7 mouse cellular contexts compared by ENCODE assay signal in the genomic region with DNA sequence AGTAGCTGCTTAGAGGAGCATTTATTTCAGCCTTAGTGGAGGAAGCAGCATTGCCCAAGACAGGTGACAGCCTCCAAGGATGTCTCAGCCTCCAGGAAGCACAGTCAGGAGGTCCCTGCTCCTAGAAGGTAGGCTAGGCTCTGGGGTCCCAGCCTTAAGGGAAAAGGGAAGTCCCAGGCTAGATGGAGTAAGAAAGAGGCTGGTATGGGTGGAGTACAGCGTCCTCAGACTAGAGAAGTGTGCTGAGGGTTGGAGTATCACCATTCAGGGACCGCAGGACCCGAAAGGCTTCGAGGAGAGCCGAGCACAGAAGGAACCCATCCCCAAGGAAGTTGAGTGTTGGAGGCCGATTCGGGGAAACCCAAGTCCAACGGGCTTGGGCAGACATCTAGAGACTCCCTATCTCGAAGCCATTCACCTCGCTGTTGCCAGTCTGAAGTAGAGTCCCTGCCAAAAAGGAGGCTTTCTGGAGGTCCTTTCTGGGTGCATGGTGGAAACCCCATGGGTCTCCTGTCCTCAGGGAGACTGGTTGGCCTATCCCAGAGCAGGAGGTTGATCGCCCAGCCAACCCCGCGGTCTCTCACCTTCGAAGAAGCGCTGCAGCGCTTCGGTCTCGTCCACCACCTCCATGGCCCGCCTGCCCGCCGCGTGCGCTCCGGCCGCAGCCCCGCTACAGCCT. TPM values are rescaled to one million over a fixed set of nuclear protein-coding genes. Genes with fewer than 3 reads are reported as not detected.
DNase-seq lines count a peak whose midpoint lies in the region; ATAC-seq lines count a peak whose summit lies in the region.

No protein-coding gene starts in this region.

- no peak overlapping the region for H3K27ac ChIP-seq in neural tube, embryonic 11.5 days (ENCODE audit: low read depth, low read length)
- H3K27ac ChIP-seq in forebrain, embryonic 12.5 days: no peak overlapping the region
- H3K27ac ChIP-seq in limb, embryonic 15.5 days: no peak overlapping the region
- H3K27ac ChIP-seq in stomach, embryonic 16.5 days (ENCODE audit: low read length): peak overlapping the region; percentile 6

- peaks cover 5% of the 10 kb centered on the region; the same call in 1 of the 2 replicates for H3K27me3 ChIP-seq in neural tube, embryonic 11.5 days (ENCODE audit: control insufficient read depth, insufficient read depth, low read length)
- peaks cover 32% of the 10 kb centered on the region for H3K27me3 ChIP-seq in forebrain, embryonic 12.5 days
- H3K27me3 ChIP-seq in limb, embryonic 15.5 days: peaks cover 6% of the 10 kb centered on the region; the same call in 1 of the 2 replicates
- H3K27me3 ChIP-seq in stomach, embryonic 16.5 days (ENCODE audit: control insufficient read depth, insufficient read depth, low read length): no peaks in the 10 kb centered on the region

- H3K9me3 ChIP-seq in neural tube, embryonic 11.5 days (ENCODE audit: control insufficient read depth, low read length): no peaks in the 10 kb centered on the region
- H3K9me3 ChIP-seq in forebrain, embryonic 12.5 days: no peaks in the 10 kb centered on the region
- H3K9me3 ChIP-seq in limb, embryonic 15.5 days: no peaks in the 10 kb centered on the region
- no peaks in the 10 kb centered on the region for H3K9me3 ChIP-seq in stomach, embryonic 16.5 days (replicated peaks; ENCODE audit: control insufficient read depth, low read length)

- peak; percentile 37 for DNase-seq in neural tube, embryonic 11.5 days (ENCODE audit: low spot score)
- DNase-seq in neural tube, embryonic 10.5 days (ENCODE audit: extremely low spot score, low spot score): no peak
- no peak for DNase-seq in cerebellum, postnatal 36 days
- no peak for DNase-seq in c-Kit-positive CD71-positive TER-119-positive erythroid progenitor cells, embryonic 14.5 days (ENCODE audit: low spot score)

- peak overlapping the region; percentile 38 for H3K4me3 ChIP-seq in neural tube, embryonic 11.5 days (ENCODE audit: low read depth, low read length)
- H3K4me3 ChIP-seq in forebrain, embryonic 12.5 days (replicated peaks): peak overlapping the region; percentile 51
- peak overlapping the region; percentile 49 for H3K4me3 ChIP-seq in limb, embryonic 15.5 days
- H3K4me3 ChIP-seq in stomach, embryonic 16.5 days (replicated peaks; ENCODE audit: low read length): peak overlapping the region; percentile 64

- no peaks in the 10 kb centered on the region for H3K4me1 ChIP-seq in neural tube, embryonic 11.5 days (ENCODE audit: control insufficient read depth, insufficient read depth, low read length)
- H3K4me1 ChIP-seq in forebrain, embryonic 12.5 days: peaks cover 21% of the 10 kb centered on the region
- H3K4me1 ChIP-seq in limb, embryonic 15.5 days: peaks cover 18% of the 10 kb centered on the region
- peaks cover 4% of the 10 kb centered on the region; the same call in 1 of the 2 replicates for H3K4me1 ChIP-seq in stomach, embryonic 16.5 days (ENCODE audit: control insufficient read depth, insufficient read depth, low read length)

- 4% methylated on average over 25 of the region's 26 CpGs for WGBS in neural tube, embryonic 11.5 days
- WGBS in forebrain, embryonic 12.5 days: 2% methylated on average over 26 of the region's 26 CpGs
- 4% methylated on average over 26 of the region's 26 CpGs for WGBS in limb, embryonic 15.5 days
- WGBS in stomach, embryonic 16.5 days: 2% methylated on average over 26 of the region's 26 CpGs

- no peaks in the 10 kb centered on the region for H3K36me3 ChIP-seq in neural tube, embryonic 11.5 days (ENCODE audit: control insufficient read depth, insufficient read depth, low read length)
- H3K36me3 ChIP-seq in forebrain, embryonic 12.5 days (replicated peaks): no peaks in the 10 kb centered on the region
- no peaks in the 10 kb centered on the region for H3K36me3 ChIP-seq in limb, embryonic 15.5 days
- no peaks in the 10 kb centered on the region for H3K36me3 ChIP-seq in stomach, embryonic 16.5 days (ENCODE audit: control insufficient read depth, insufficient read depth, low read length)

- peak overlapping the region; percentile 68 for H3K4me2 ChIP-seq in neural tube, embryonic 11.5 days (ENCODE audit: low read depth)
- H3K4me2 ChIP-seq in forebrain, embryonic 12.5 days: peak overlapping the region; percentile 79
- H3K4me2 ChIP-seq in limb, embryonic 15.5 days: peak overlapping the region; percentile 92
- H3K4me2 ChIP-seq in stomach, embryonic 16.5 days (ENCODE audit: low read depth, low read length): peak overlapping the region; percentile 91

- ATAC-seq in neural tube, embryonic 11.5 days (ENCODE audit: insufficient read depth, low FRiP score, low TSS enrichment): peak; percentile 48; the same call in 1 of the 2 replicates
- peak; percentile 15 for ATAC-seq in forebrain, embryonic 12.5 days (ENCODE audit: low FRiP score)
- no peak; the same call in 1 of the 2 replicates for ATAC-seq in limb, embryonic 15.5 days (ENCODE audit: insufficient number of reproducible peaks, low FRiP score, low TSS enrichment, low read depth)
- ATAC-seq in stomach, embryonic 16.5 days (ENCODE audit: insufficient read depth, low FRiP score): no peak

- H3K9ac ChIP-seq in neural tube, embryonic 11.5 days (ENCODE audit: low read length): peak overlapping the region; percentile 57
- H3K9ac ChIP-seq in forebrain, embryonic 12.5 days: peak overlapping the region; percentile 66
- H3K9ac ChIP-seq in limb, embryonic 15.5 days: peak overlapping the region; percentile 35
- peak overlapping the region; percentile 81 for H3K9ac ChIP-seq in stomach, embryonic 16.5 days (ENCODE audit: low read length)

RNA-seq across cellular contexts. Expression of gene Myrf, which starts 0.4 kb away (rescaled TPM):
- 1.8 and 2.5 TPM in 2 replicates for polyA plus RNA-seq in neural tube, embryonic 11.5 days (2014; fragmentation: Nextera tagmentation; extraction: Ambion mirVana)
- polyA plus RNA-seq in forebrain, embryonic 12.5 days (2016; fragmentation: Nextera tagmentation; extraction: Ambion mirVana): 0.72 and 0.87 TPM in 2 replicates
- polyA plus RNA-seq in limb, embryonic 15.5 days (2015; fragmentation: Nextera tagmentation; extraction: Ambion mirVana): 0.55 and 0.60 TPM in 2 replicates
- polyA plus RNA-seq in stomach, embryonic 16.5 days (2015; fragmentation: Nextera tagmentation; extraction: Ambion mirVana): 16.6 and 17.6 TPM in 2 replicates

RNA-seq across cellular contexts. Expression of gene Fen1, which starts 36.1 kb away (rescaled TPM):
- 106 and 113 TPM in 2 replicates for polyA plus RNA-seq in neural tube, embryonic 11.5 days (2014; fragmentation: Nextera tagmentation; extraction: Ambion mirVana)
- 130 and 134 TPM in 2 replicates for polyA plus RNA-seq in forebrain, embryonic 12.5 days (2016; fragmentation: Nextera tagmentation; extraction: Ambion mirVana)
- polyA plus RNA-seq in limb, embryonic 15.5 days (2015; fragmentation: Nextera tagmentation; extraction: Ambion mirVana): 65.9 and 66.7 TPM in 2 replicates
- 72.3 and 83.6 TPM in 2 replicates for polyA plus RNA-seq in stomach, embryonic 16.5 days (2015; fragmentation: Nextera tagmentation; extraction: Ambion mirVana)

RNA-seq across cellular contexts. Expression of gene Tmem258, which starts 36.3 kb away (rescaled TPM):
- polyA plus RNA-seq in neural tube, embryonic 11.5 days (2014; fragmentation: Nextera tagmentation; extraction: Ambion mirVana): 379 and 382 TPM in 2 replicates
- polyA plus RNA-seq in forebrain, embryonic 12.5 days (2016; fragmentation: Nextera tagmentation; extraction: Ambion mirVana): 336 and 355 TPM in 2 replicates
- 379 and 471 TPM in 2 replicates for polyA plus RNA-seq in limb, embryonic 15.5 days (2015; fragmentation: Nextera tagmentation; extraction: Ambion mirVana)
- 400 and 452 TPM in 2 replicates for polyA plus RNA-seq in stomach, embryonic 16.5 days (2015; fragmentation: Nextera tagmentation; extraction: Ambion mirVana)

RNA-seq across cellular contexts. Expression of gene Fads1, which starts 57.4 kb away (rescaled TPM):
- 160 and 171 TPM in 2 replicates for polyA plus RNA-seq in neural tube, embryonic 11.5 days (2014; fragmentation: Nextera tagmentation; extraction: Ambion mirVana)
- polyA plus RNA-seq in forebrain, embryonic 12.5 days (2016; fragmentation: Nextera tagmentation; extraction: Ambion mirVana): 187 and 195 TPM in 2 replicates
- 79.8 and 81.1 TPM in 2 replicates for polyA plus RNA-seq in limb, embryonic 15.5 days (2015; fragmentation: Nextera tagmentation; extraction: Ambion mirVana)
- 107 and 117 TPM in 2 replicates for polyA plus RNA-seq in stomach, embryonic 16.5 days (2015; fragmentation: Nextera tagmentation; extraction: Ambion mirVana)

Comparison
In these comparisons a context has a peak if more than half of its experiments do, and no peak if none do; other contexts are left out.
1. ATAC-seq: peak in neural tube, embryonic 11.5 days (single experiment) and forebrain, embryonic 12.5 days (single experiment); none in limb, embryonic 15.5 days (single experiment) and stomach, embryonic 16.5 days (single experiment).
2. Peak in every context shown above with its lines, with median percentiles within 50 percentile points of each other: H3K4me2 ChIP-seq, H3K4me3 ChIP-seq and H3K9ac ChIP-seq.